Mouse (Mus musculus): ENCODE data around the gene Oscp1.

- no peak for TF ChIP-seq POLR2A (IDR thresholded peaks at IDR 0.05; ENCODE audit: low read depth, low read length)
- TF ChIP-seq CTCF (IDR thresholded peaks at IDR 0.05; ENCODE audit: extremely low read depth, insufficient read length, insufficient replicate concordance, low read depth, low read length): no peak
Observed at GRCm38 (mm10) chr4:126067401-126068077, 9.2 kb downstream of the Oscp1 start.
